Mouse (Mus musculus): ENCODE results near the gene Gm45062. TPM values are rescaled to one million over a fixed set of nuclear protein-coding genes. Genes with fewer than 3 reads are reported as not detected.

Gm45062 gene
- polyA plus RNA-seq, 1 experiment, result not detected

- no peaks in the 10 kb centered on the region for H3K4me1 ChIP-seq (ENCODE audit: control insufficient read depth, insufficient read depth, insufficient read length, low read length)
- TF ChIP-seq POLR2A (IDR thresholded peaks at IDR 0.05; ENCODE audit: low read depth, low read length), result no peak
- no peak for TF ChIP-seq CTCF (IDR thresholded peaks at IDR 0.05; ENCODE audit: extremely low read depth, insufficient read length, insufficient replicate concordance, low read depth, low read length)
- H3K36me3 ChIP-seq (ENCODE audit: control insufficient read depth, insufficient read depth, low read length), result peaks cover 2% of the 10 kb centered on the region; the same call in 1 of the 2 replicates
- no peak overlapping the region for H3K4me3 ChIP-seq (ENCODE audit: low read depth, low read length)
- 90% methylated on average over 8 of the region's 8 CpGs for WGBS
- no peaks in the 10 kb centered on the region for H3K27me3 ChIP-seq (ENCODE audit: control insufficient read depth, insufficient read depth, low read length)
- no peak overlapping the region for H3K27ac ChIP-seq (ENCODE audit: insufficient read depth, low read depth, low read length)
These were observed 118.4 kb downstream of the Gm45062 start for GRCm38 (mm10) chr6:8377667-8378066.

- Histone ChIP-seq H3K4me1 (ENCODE audit: control insufficient read depth, insufficient read depth, insufficient read length, low read length) (no peaks in the 10 kb centered on the region), H3K27me3 (ENCODE audit: control insufficient read depth, insufficient read depth, low read length) (no peaks in the 10 kb centered on the region), H3K36me3 (ENCODE audit: control insufficient read depth, insufficient read depth, low read length) (no peaks in the 10 kb centered on the region), H3K4me3 (ENCODE audit: low read depth, low read length) (no peak overlapping the region), H3K27ac (ENCODE audit: insufficient read depth, low read depth, low read length) (no peak overlapping the region)
- TF ChIP-seq POLR2A (IDR thresholded peaks at IDR 0.05; ENCODE audit: low read depth, low read length) (no peak), CTCF (IDR thresholded peaks at IDR 0.05; ENCODE audit: extremely low read depth, insufficient read length, insufficient replicate concordance, low read depth, low read length) (no peak)
- WGBS, result 86% methylated on average over 2 of the region's 2 CpGs
These were observed 130.1 kb downstream of the Gm45062 start for GRCm38 (mm10) chr6:8389307-8389706.

DNA sequence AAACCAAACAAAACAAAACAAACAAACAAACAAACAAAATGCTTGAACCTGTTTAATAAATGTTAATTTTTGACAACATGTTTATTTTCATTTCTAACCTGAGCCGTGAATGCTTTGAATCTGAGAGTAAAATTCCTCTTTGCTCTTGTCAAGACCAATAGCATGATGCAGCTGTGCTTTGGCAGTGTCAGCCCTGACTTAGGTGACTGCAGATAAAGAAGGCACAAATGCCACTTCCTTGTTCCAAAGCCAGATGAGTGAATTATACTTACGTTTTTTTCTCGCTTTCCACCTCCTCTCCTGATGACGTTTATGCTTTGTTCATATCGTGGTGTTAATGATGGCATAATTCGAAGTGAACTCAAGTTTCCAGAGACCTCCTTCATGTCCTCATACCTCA lies 131.0 kb downstream of the Gm45062 start:
- 74% methylated on average over 6 of the region's 6 CpGs for WGBS
- Histone ChIP-seq H3K27me3 (ENCODE audit: control insufficient read depth, insufficient read depth, low read length) (no peaks in the 10 kb centered on the region), H3K4me3 (ENCODE audit: low read depth, low read length) (no peak overlapping the region), H3K36me3 (ENCODE audit: control insufficient read depth, insufficient read depth, low read length) (no peaks in the 10 kb centered on the region), H3K4me1 (ENCODE audit: control insufficient read depth, insufficient read depth, insufficient read length, low read length) (no peaks in the 10 kb centered on the region), H3K27ac (ENCODE audit: insufficient read depth, low read depth, low read length) (no peak overlapping the region)
- TF ChIP-seq CTCF (IDR thresholded peaks at IDR 0.05; ENCODE audit: extremely low read depth, insufficient read length, insufficient replicate concordance, low read depth, low read length), result no peak
- TF ChIP-seq POLR2A (IDR thresholded peaks at IDR 0.05; ENCODE audit: low read depth, low read length), result no peak

DNA sequence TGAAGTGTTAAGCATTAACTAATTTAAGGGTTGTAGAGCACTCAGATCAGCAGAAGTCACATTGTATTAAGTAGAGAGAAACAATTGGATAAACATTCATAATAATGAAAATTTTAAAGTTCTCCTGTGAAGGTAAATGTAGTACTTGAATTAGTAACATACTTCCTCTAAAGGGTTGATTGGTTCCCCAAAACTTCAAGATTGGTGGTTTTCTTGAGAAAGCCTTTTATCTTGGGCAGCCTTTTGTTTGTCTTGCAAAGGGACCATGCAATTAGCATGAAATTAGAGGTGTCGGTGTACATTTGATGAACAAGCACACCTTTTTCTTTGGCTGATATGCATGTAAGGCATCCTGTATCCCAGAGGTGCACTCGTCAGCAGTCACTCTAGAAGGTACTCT lies 131.7 kb downstream of the Gm45062 start:
- no peak overlapping the region for H3K27ac ChIP-seq (ENCODE audit: insufficient read depth, low read depth, low read length)
- no peak for TF ChIP-seq POLR2A (IDR thresholded peaks at IDR 0.05; ENCODE audit: low read depth, low read length)
- no peak for TF ChIP-seq CTCF (IDR thresholded peaks at IDR 0.05; ENCODE audit: extremely low read depth, insufficient read length, insufficient replicate concordance, low read depth, low read length)
- no peaks in the 10 kb centered on the region for H3K36me3 ChIP-seq (ENCODE audit: control insufficient read depth, insufficient read depth, low read length)
- no peaks in the 10 kb centered on the region for H3K27me3 ChIP-seq (ENCODE audit: control insufficient read depth, insufficient read depth, low read length)
- WGBS, result 91% methylated on average over 2 of the region's 2 CpGs
- no peak overlapping the region for H3K4me3 ChIP-seq (ENCODE audit: low read depth, low read length)
- no peaks in the 10 kb centered on the region for H3K4me1 ChIP-seq (ENCODE audit: control insufficient read depth, insufficient read depth, insufficient read length, low read length)

DNA sequence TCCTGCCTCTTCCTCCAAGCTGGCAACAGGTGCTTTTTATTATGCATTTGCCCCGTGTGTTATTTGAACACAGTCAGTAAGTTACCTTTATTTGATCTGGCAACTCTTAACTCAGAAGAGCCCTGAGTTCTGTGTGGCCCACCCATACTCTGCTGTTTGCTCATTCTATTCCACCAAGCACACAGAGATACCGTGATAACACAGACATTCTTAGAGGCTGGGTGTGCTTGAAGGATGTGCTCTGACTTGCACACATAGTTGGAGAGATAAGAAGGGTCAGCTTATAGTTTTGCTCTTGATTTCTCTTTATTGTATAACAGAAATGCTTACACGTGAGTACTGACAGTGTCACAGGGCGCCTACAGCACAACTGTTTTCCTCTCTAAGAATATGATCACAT lies 133.8 kb downstream of the Gm45062 start:
- Histone ChIP-seq H3K36me3 (ENCODE audit: control insufficient read depth, insufficient read depth, low read length) (no peaks in the 10 kb centered on the region), H3K27me3 (ENCODE audit: control insufficient read depth, insufficient read depth, low read length) (no peaks in the 10 kb centered on the region), H3K27ac (ENCODE audit: insufficient read depth, low read depth, low read length) (no peak overlapping the region), H3K4me1 (ENCODE audit: control insufficient read depth, insufficient read depth, insufficient read length, low read length) (peaks cover 2% of the 10 kb centered on the region; the same call in 1 of the 2 replicates), H3K4me3 (ENCODE audit: low read depth, low read length) (no peak overlapping the region)
- TF ChIP-seq POLR2A (IDR thresholded peaks at IDR 0.05; ENCODE audit: low read depth, low read length), result no peak
- no peak for TF ChIP-seq CTCF (IDR thresholded peaks at IDR 0.05; ENCODE audit: extremely low read depth, insufficient read length, insufficient replicate concordance, low read depth, low read length)
- WGBS, result 52% methylated on average over 4 of the region's 4 CpGs

DNA sequence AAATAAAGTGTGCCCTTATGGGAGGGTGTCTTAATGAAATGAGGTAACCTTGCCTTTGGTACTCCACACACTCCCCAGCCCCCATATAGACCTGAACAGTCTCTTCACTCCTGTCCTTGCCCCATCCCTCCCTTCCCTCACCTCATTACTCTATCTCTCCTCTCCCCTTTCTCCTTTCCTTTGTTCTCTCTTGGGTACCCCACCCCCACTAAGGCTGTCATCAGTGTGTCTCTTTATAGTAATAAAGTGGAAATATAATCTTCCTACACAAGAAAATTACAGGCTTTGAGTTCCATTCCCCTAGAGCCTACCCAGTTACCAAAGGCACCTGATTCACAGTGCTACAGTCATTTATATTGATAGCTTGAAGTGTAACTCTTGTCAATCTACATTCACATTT lies 134.8 kb downstream of the Gm45062 start:
- no peak overlapping the region for H3K4me3 ChIP-seq (ENCODE audit: low read depth, low read length)
- no peaks in the 10 kb centered on the region; the same call in 1 of the 2 replicates for H3K36me3 ChIP-seq (ENCODE audit: control insufficient read depth, insufficient read depth, low read length)
- TF ChIP-seq POLR2A (IDR thresholded peaks at IDR 0.05; ENCODE audit: low read depth, low read length), result no peak
- H3K27ac ChIP-seq (ENCODE audit: insufficient read depth, low read depth, low read length), result no peak overlapping the region
- H3K4me1 ChIP-seq (ENCODE audit: control insufficient read depth, insufficient read depth, insufficient read length, low read length), result peaks cover 2% of the 10 kb centered on the region; the same call in 1 of the 2 replicates
- H3K27me3 ChIP-seq (ENCODE audit: control insufficient read depth, insufficient read depth, low read length), result no peaks in the 10 kb centered on the region

GRCm38 (mm10) chr6:8395061-8395460 lies 135.8 kb downstream of the Gm45062 start:
- H3K27ac ChIP-seq (ENCODE audit: insufficient read depth, low read depth, low read length), result no peak overlapping the region
- TF ChIP-seq POLR2A (IDR thresholded peaks at IDR 0.05; ENCODE audit: low read depth, low read length), result no peak

GRCm38 (mm10) chr6:8397252-8397651 lies 138.0 kb downstream of the Gm45062 start:
- WGBS, result 92% methylated on average over 7 of the region's 7 CpGs
- peaks cover 1% of the 10 kb centered on the region for H3K36me3 ChIP-seq (ENCODE audit: control insufficient read depth, insufficient read depth, low read length)
- H3K27me3 ChIP-seq (ENCODE audit: control insufficient read depth, insufficient read depth, low read length), result no peaks in the 10 kb centered on the region
- no peak overlapping the region for H3K27ac ChIP-seq (ENCODE audit: insufficient read depth, low read depth, low read length)
- TF ChIP-seq POLR2A (IDR thresholded peaks at IDR 0.05; ENCODE audit: low read depth, low read length) (no peak), CTCF (IDR thresholded peaks at IDR 0.05; ENCODE audit: extremely low read depth, insufficient read length, insufficient replicate concordance, low read depth, low read length) (no peak)
- H3K4me1 ChIP-seq (ENCODE audit: control insufficient read depth, insufficient read depth, insufficient read length, low read length), result peaks cover 2% of the 10 kb centered on the region; the same call in 1 of the 2 replicates
- H3K4me3 ChIP-seq (ENCODE audit: low read depth, low read length), result no peak overlapping the region

More at GRCm38 (mm10) chr6:8395061-8395460, 135.8 kb downstream of the Gm45062 start:
- peaks cover 2% of the 10 kb centered on the region; the same call in 1 of the 2 replicates for H3K4me1 ChIP-seq (ENCODE audit: control insufficient read depth, insufficient read depth, insufficient read length, low read length)
- WGBS, result 53% methylated on average over 4 of the region's 4 CpGs
- no peak overlapping the region for H3K4me3 ChIP-seq (ENCODE audit: low read depth, low read length)
- H3K36me3 ChIP-seq (ENCODE audit: control insufficient read depth, insufficient read depth, low read length), result no peaks in the 10 kb centered on the region; the same call in 1 of the 2 replicates
- no peaks in the 10 kb centered on the region for H3K27me3 ChIP-seq (ENCODE audit: control insufficient read depth, insufficient read depth, low read length)
